11 mouse cellular contexts compared by ENCODE assay signal in the genomic region with DNA sequence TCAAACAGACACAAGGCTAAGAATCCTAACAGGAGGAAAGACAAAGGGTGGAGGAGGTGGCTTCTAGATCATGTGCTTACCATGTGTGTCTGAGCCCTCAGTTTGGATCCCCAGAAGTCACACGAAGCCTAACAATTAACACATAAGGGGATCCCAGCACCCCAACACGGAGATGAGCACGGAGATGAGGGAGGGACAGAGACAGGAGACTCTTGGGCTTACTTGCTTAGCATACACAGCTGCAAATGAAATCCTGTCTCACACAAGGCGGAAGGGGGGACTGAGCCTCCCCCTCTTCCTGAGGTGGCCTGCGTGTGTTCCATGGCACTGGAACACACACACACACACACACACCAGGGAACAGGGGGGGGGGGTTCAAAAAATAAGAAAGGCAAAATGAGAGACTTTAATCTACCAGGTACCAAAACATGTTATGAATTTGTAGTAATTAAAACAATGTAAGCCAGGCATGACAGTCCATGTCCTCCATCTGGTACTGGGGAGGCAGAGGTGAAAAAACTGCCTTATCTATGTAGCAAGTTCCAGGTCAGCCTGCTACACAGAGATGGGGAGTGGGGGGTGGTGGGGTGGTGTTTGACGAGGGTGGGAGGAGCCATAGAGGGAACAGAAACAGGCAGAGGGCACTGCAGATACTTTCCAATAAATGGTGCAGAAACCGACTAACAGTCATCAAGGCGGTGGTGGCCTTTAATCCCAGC. TPM values are rescaled to one million over a fixed set of nuclear protein-coding genes. Genes with fewer than 3 reads are reported as not detected.
DNase-seq lines count a peak whose midpoint lies in the region; ATAC-seq and TF ChIP-seq lines count a peak whose summit lies in the region.
"Had no signal": no experiment of that assay in that cellular context is flagged by ENCODE, and none has a peak within 500 bp of the region (broad histone marks: within the 10 kb centered on the region; RNA-seq: fewer than 3 reads in every experiment).

No protein-coding gene starts in this region.

- DNase-seq in B cell, adult 2 months: peak; percentile 42 to 49
- peak; percentile 70 to 73 for DNase-seq in CD8-positive naive resting alpha-beta T cell, adult 2 months (ENCODE audit: low read depth in 2 of 2, low spot score in 2 of 2)
- peak; percentile 48 to 58 for DNase-seq in natural killer cell, adult 2 months (ENCODE audit: low spot score in 2 of 2)
- no peak for DNase-seq in hindbrain, postnatal 0 days (ENCODE audit: low spot score)
- DNase-seq in heart, postnatal 14 days: no peak
- DNase-seq in adrenal gland, postnatal 10 days: no peak
- DNase-seq: cerebellum, adult 11-12 months had no signal

- H3K4me3 ChIP-seq in intestine, embryonic 15.5 days (replicated peaks): no peak overlapping the region
- no peak overlapping the region for H3K4me3 ChIP-seq in hindbrain, postnatal 0 days (ENCODE audit: low read length)
- H3K4me3 ChIP-seq: kidney, embryonic 15.5 days; limb, embryonic 10.5 days had no signal

- no peak overlapping the region for H3K9ac ChIP-seq in intestine, embryonic 15.5 days
- no peak overlapping the region for H3K9ac ChIP-seq in hindbrain, postnatal 0 days (replicated peaks; ENCODE audit: low read length)
- H3K9ac ChIP-seq: kidney, embryonic 15.5 days had no signal

- 45% methylated on average over 7 of the region's 8 CpGs for WGBS in intestine, embryonic 15.5 days
- WGBS in hindbrain, postnatal 0 days: 58% methylated on average over 8 of the region's 8 CpGs

- H3K4me2 ChIP-seq in intestine, embryonic 15.5 days (replicated peaks): no peak overlapping the region
- H3K4me2 ChIP-seq in hindbrain, postnatal 0 days (ENCODE audit: low read depth, low read length): no peak overlapping the region
- H3K4me2 ChIP-seq: kidney, embryonic 15.5 days had no signal

- no peaks in the 10 kb centered on the region for H3K27me3 ChIP-seq in intestine, embryonic 15.5 days (replicated peaks)
- H3K27me3 ChIP-seq in hindbrain, postnatal 0 days (ENCODE audit: insufficient read depth, low read length): no peaks in the 10 kb centered on the region
- H3K27me3 ChIP-seq: kidney, embryonic 15.5 days had no signal

- H3K4me1 ChIP-seq in intestine, embryonic 15.5 days (replicated peaks): peaks cover 18% of the 10 kb centered on the region
- H3K4me1 ChIP-seq in hindbrain, postnatal 0 days (ENCODE audit: insufficient read depth, low read length): no peaks in the 10 kb centered on the region
- H3K4me1 ChIP-seq: kidney, embryonic 15.5 days had no signal

- no peaks in the 10 kb centered on the region for H3K9me3 ChIP-seq in intestine, embryonic 15.5 days
- H3K9me3 ChIP-seq in hindbrain, postnatal 0 days (ENCODE audit: low read length): no peaks in the 10 kb centered on the region
- H3K9me3 ChIP-seq: kidney, embryonic 15.5 days; limb, embryonic 10.5 days had no signal

- 0 out of 2 replicates have a peak overlapping the region, but pooled peaks have one; percentile 57 for H3K27ac ChIP-seq in intestine, embryonic 15.5 days
- no peak overlapping the region for H3K27ac ChIP-seq in hindbrain, postnatal 0 days
- H3K27ac ChIP-seq: kidney, embryonic 15.5 days; limb, embryonic 10.5 days had no signal

- intact Hi-C loops in heart, postnatal 14 days (cut with DNase I): no loop called here

- no peaks in the 10 kb centered on the region for H3K36me3 ChIP-seq in intestine, embryonic 15.5 days
- no peaks in the 10 kb centered on the region for H3K36me3 ChIP-seq in hindbrain, postnatal 0 days (ENCODE audit: insufficient read depth, low read length)
- H3K36me3 ChIP-seq: kidney, embryonic 15.5 days; limb, embryonic 10.5 days had no signal

- TF ChIP-seq CTCF in hindbrain, postnatal 0 days (IDR thresholded peaks at IDR 0.05; ENCODE audit: low read depth): no peak

- peak; percentile 34 for ATAC-seq in intestine, embryonic 15.5 days
- ATAC-seq in hindbrain, postnatal 0 days: no peak
- ATAC-seq: midbrain, embryonic 16.5 days had no signal

RNA-seq across cellular contexts. Expression of a gene that starts 14.3 kb away (rescaled TPM):
- 93.0 and 104 TPM in 2 replicates for polyA plus RNA-seq in intestine, embryonic 15.5 days (2015; fragmentation: Nextera tagmentation; extraction: Ambion mirVana)
- total RNA-seq in hindbrain, postnatal 0 days (2014; rRNA removed): 118 and 119 TPM in 2 replicates
- polyA plus RNA-seq in hindbrain, postnatal 0 days (2015; fragmentation: Nextera tagmentation; extraction: Ambion mirVana): 128 and 129 TPM in 2 replicates
- total RNA-seq in heart, postnatal 14 days (2021): 10 to 100 TPM; 29.3 to 34.8 TPM
- total RNA-seq in adrenal gland, postnatal 10 days (2021): 10 to 100 TPM; 82.0 to 88.6 TPM

RNA-seq across cellular contexts. Expression of a gene that starts 29.7 kb away (rescaled TPM):
- 52.5 and 55.2 TPM in 2 replicates for polyA plus RNA-seq in intestine, embryonic 15.5 days (2015; fragmentation: Nextera tagmentation; extraction: Ambion mirVana)
- 111 and 112 TPM in 2 replicates for total RNA-seq in hindbrain, postnatal 0 days (2014; rRNA removed)
- 56.7 and 65.3 TPM in 2 replicates for polyA plus RNA-seq in hindbrain, postnatal 0 days (2015; fragmentation: Nextera tagmentation; extraction: Ambion mirVana)
- 1 to 10 TPM; 2.9 to 3.8 TPM for total RNA-seq in heart, postnatal 14 days (2021)
- 10 to 100 TPM; 12.7 to 16.3 TPM for total RNA-seq in adrenal gland, postnatal 10 days (2021)

RNA-seq across cellular contexts. Expression of a gene that starts 45.2 kb away (rescaled TPM):
- polyA plus RNA-seq in intestine, embryonic 15.5 days (2015; fragmentation: Nextera tagmentation; extraction: Ambion mirVana): 0.98 and 1.1 TPM in 2 replicates
- 0.31 TPM in 1 of 2 replicates, not detected in the other for total RNA-seq in hindbrain, postnatal 0 days (2014; rRNA removed)
- 0.79 and 1.1 TPM in 2 replicates for polyA plus RNA-seq in hindbrain, postnatal 0 days (2015; fragmentation: Nextera tagmentation; extraction: Ambion mirVana)
- total RNA-seq in heart, postnatal 14 days (2021): 10 to 100 TPM; 45.5 to 66.9 TPM
- 10 to 100 TPM in 1 of 2 experiments, 1 to 10 TPM in 1; 7.4 to 13.7 TPM for total RNA-seq in adrenal gland, postnatal 10 days (2021)

RNA-seq across cellular contexts. Expression of a gene that starts 54.6 kb away (rescaled TPM):
- polyA plus RNA-seq in intestine, embryonic 15.5 days (2015; fragmentation: Nextera tagmentation; extraction: Ambion mirVana): 46.8 and 50.4 TPM in 2 replicates
- 61.0 and 65.4 TPM in 2 replicates for total RNA-seq in hindbrain, postnatal 0 days (2014; rRNA removed)
- polyA plus RNA-seq in hindbrain, postnatal 0 days (2015; fragmentation: Nextera tagmentation; extraction: Ambion mirVana): 20.3 and 21.6 TPM in 2 replicates
- 10 to 100 TPM; 17.0 to 17.9 TPM for total RNA-seq in heart, postnatal 14 days (2021)
- 10 to 100 TPM; 18.1 to 26.5 TPM for total RNA-seq in adrenal gland, postnatal 10 days (2021)

Comparison
In these comparisons a context has a peak if more than half of its experiments do, and no peak if none do; other contexts are left out.
1. DNase-seq: peak in B cell, adult 2 months (2 of 2), CD8-positive naive resting alpha-beta T cell, adult 2 months (2 of 2) and natural killer cell, adult 2 months (2 of 2); none in hindbrain, postnatal 0 days (single experiment), heart, postnatal 14 days (0 of 2) and adrenal gland, postnatal 10 days (single experiment).